ENCODE assay signal across 8 mouse cellular contexts in genomic region chr17:21532101-21532951, GRCm38 (mm10). TPM values are rescaled to one million over a fixed set of nuclear protein-coding genes. Genes with fewer than 3 reads are reported as not detected.
A peak's percentile ranks its signal among the peaks of the same experiment; 100 is the strongest.
DNase-seq lines count a peak whose midpoint lies in the region; ATAC-seq and TF ChIP-seq lines count a peak whose summit lies in the region.

No protein-coding gene starts in this region.

- DNase-seq in B cell, adult 2 months = peak; percentile 60 to 63
- DNase-seq in kidney, postnatal 0 days (ENCODE audit: low spot score) = peak; percentile 97
- peak; percentile 78 for DNase-seq in liver, embryonic 11.5 days (ENCODE audit: low spot score)
- DNase-seq in spleen, postnatal 4 days (ENCODE audit: low spot score in 2 of 2) = peak; percentile 48 to 81

- peak overlapping the region; percentile 73 for H3K4me2 ChIP-seq in heart, embryonic 13.5 days
- peak overlapping the region; percentile 77 for H3K4me2 ChIP-seq in kidney, postnatal 0 days (ENCODE audit: low read length)
- peak overlapping the region; percentile 88 for H3K4me2 ChIP-seq in liver, embryonic 11.5 days
- H3K4me2 ChIP-seq in myocyte (ENCODE audit: low read depth) = peak overlapping the region; percentile 84

- under 1% methylated on average over 54 of the region's 54 CpGs for WGBS in bone marrow, adult 2 months
- under 1% methylated on average over 54 of the region's 54 CpGs for WGBS in heart, embryonic 13.5 days
- under 1% methylated on average over 43 of the region's 54 CpGs for WGBS in kidney, postnatal 0 days
- WGBS in liver, embryonic 11.5 days = under 1% methylated on average over 53 of the region's 54 CpGs

- no peaks in the 10 kb centered on the region; the same call in 1 of the 2 replicates for H3K4me1 ChIP-seq in bone marrow, adult 2 months (ENCODE audit: control insufficient read depth, insufficient read depth, low read length)
- peaks cover 6% of the 10 kb centered on the region for H3K4me1 ChIP-seq in embryonic fibroblast, embryonic 13.5 days (ENCODE audit: control insufficient read depth, insufficient read depth, low read length)
- peaks cover 26% of the 10 kb centered on the region for H3K4me1 ChIP-seq in heart, embryonic 13.5 days
- H3K4me1 ChIP-seq in kidney, postnatal 0 days (replicated peaks; ENCODE audit: insufficient read depth, low read length) = peaks cover 4% of the 10 kb centered on the region
- peaks cover 8% of the 10 kb centered on the region; the same call in 1 of the 2 replicates for H3K4me1 ChIP-seq in liver, embryonic 11.5 days (replicated peaks; ENCODE audit: control insufficient read depth, insufficient read depth, low read length)

- H3ac ChIP-seq in myocyte (ENCODE audit: control insufficient read depth, insufficient read length) = peak overlapping the region; percentile 45

- H3K9ac ChIP-seq in heart, embryonic 13.5 days = peak overlapping the region; percentile 95
- peak overlapping the region; percentile 96 for H3K9ac ChIP-seq in kidney, postnatal 0 days (ENCODE audit: low read depth, low read length)
- peak overlapping the region; percentile 88 for H3K9ac ChIP-seq in liver, embryonic 11.5 days (ENCODE audit: low read depth, low read length)

- peak; percentile 13; the same call in 1 of the 2 replicates for TF ChIP-seq CTCF in bone marrow, adult 2 months (IDR thresholded peaks at IDR 0.05; ENCODE audit: control insufficient read depth, insufficient read depth, low read length)
- TF ChIP-seq CTCF in embryonic fibroblast, embryonic 13.5 days (IDR thresholded peaks at IDR 0.05; ENCODE audit: borderline replicate concordance, insufficient read depth, low read length) = no peak
- TF ChIP-seq CTCF in kidney, postnatal 0 days (IDR thresholded peaks at IDR 0.05; ENCODE audit: low read depth) = peak; percentile 36; the same call in 1 of the 2 replicates

- no peaks in the 10 kb centered on the region for H3K79me2 ChIP-seq in myocyte (ENCODE audit: control insufficient read depth, insufficient read depth)

- H3K27me3 ChIP-seq in heart, embryonic 13.5 days (replicated peaks) = no peaks in the 10 kb centered on the region
- no peaks in the 10 kb centered on the region for H3K27me3 ChIP-seq in kidney, postnatal 0 days (ENCODE audit: insufficient read depth, low read length)
- no peaks in the 10 kb centered on the region for H3K27me3 ChIP-seq in liver, embryonic 11.5 days (replicated peaks; ENCODE audit: control insufficient read depth, insufficient read depth, low read length)
- H3K27me3 ChIP-seq in myocyte (ENCODE audit: control insufficient read depth, insufficient read depth, insufficient read length) = no peaks in the 10 kb centered on the region

- H3K4me3 ChIP-seq in bone marrow, adult 2 months (replicated peaks; ENCODE audit: control insufficient read depth, low read depth, low read length) = peak overlapping the region; percentile 59
- H3K4me3 ChIP-seq in embryonic fibroblast, embryonic 13.5 days (ENCODE audit: insufficient read depth, low read length) = peak overlapping the region; percentile 53
- H3K4me3 ChIP-seq in heart, embryonic 13.5 days = peak overlapping the region; percentile 82
- H3K4me3 ChIP-seq in kidney, postnatal 0 days (replicated peaks; ENCODE audit: low read depth, low read length) = peak overlapping the region; percentile 84
- peak overlapping the region; percentile 79 for H3K4me3 ChIP-seq in liver, embryonic 11.5 days (ENCODE audit: low read depth, low read length)
- H3K4me3 ChIP-seq in myocyte = peak overlapping the region; percentile 39

- no peaks in the 10 kb centered on the region for H3K9me3 ChIP-seq in heart, embryonic 13.5 days
- H3K9me3 ChIP-seq in kidney, postnatal 0 days (replicated peaks; ENCODE audit: low read length) = no peaks in the 10 kb centered on the region
- H3K9me3 ChIP-seq in liver, embryonic 11.5 days (ENCODE audit: control insufficient read depth, low read length) = no peaks in the 10 kb centered on the region

- peak; percentile 22; the same call in 1 of the 2 replicates for TF ChIP-seq POLR2A in bone marrow, adult 2 months (IDR thresholded peaks at IDR 0.05; ENCODE audit: borderline replicate concordance, control insufficient read depth, low read depth, low read length)
- peak; percentile 68 for TF ChIP-seq POLR2A in embryonic fibroblast, embryonic 13.5 days (IDR thresholded peaks at IDR 0.05; ENCODE audit: low read depth, low read length)
- peak; percentile 44 for TF ChIP-seq POLR2A in myocyte (IDR thresholded peaks at IDR 0.05; ENCODE audit: insufficient read length, low read depth)

- peak overlapping the region; percentile 60 for H3K27ac ChIP-seq in bone marrow, adult 2 months (ENCODE audit: control insufficient read depth, insufficient read depth, low read depth, low read length, poor library complexity)
- H3K27ac ChIP-seq in embryonic fibroblast, embryonic 13.5 days (ENCODE audit: insufficient read depth, low read length) = peak overlapping the region; percentile 95
- H3K27ac ChIP-seq in heart, embryonic 13.5 days (replicated peaks) = peak overlapping the region; percentile 97
- peak overlapping the region; percentile 99 for H3K27ac ChIP-seq in kidney, postnatal 0 days
- H3K27ac ChIP-seq in liver, embryonic 11.5 days (ENCODE audit: low read depth, low read length) = peak overlapping the region; percentile 85

- H3K36me3 ChIP-seq in heart, embryonic 13.5 days = no peaks in the 10 kb centered on the region
- H3K36me3 ChIP-seq in kidney, postnatal 0 days (ENCODE audit: insufficient read depth, low read length) = no peaks in the 10 kb centered on the region
- no peaks in the 10 kb centered on the region for H3K36me3 ChIP-seq in liver, embryonic 11.5 days (ENCODE audit: control insufficient read depth, insufficient read depth, low read length)
- H3K36me3 ChIP-seq in myocyte (ENCODE audit: control insufficient read depth, insufficient read depth) = no peaks in the 10 kb centered on the region

- ATAC-seq in heart, embryonic 13.5 days (ENCODE audit: extremely low read depth, insufficient number of reproducible peaks, low FRiP score, low TSS enrichment) = peak; percentile 57; the same call in 1 of the 2 replicates
- peak; percentile 85 for ATAC-seq in kidney, postnatal 0 days (replicated peaks; ENCODE audit: low FRiP score, low read depth)
- peak; percentile 68 for ATAC-seq in liver, embryonic 11.5 days (replicated peaks; ENCODE audit: low FRiP score)

TF ChIP-seq in myocyte, 11 proteins besides CTCF, POLR2A, EP300 and RAD21:
- TF ChIP-seq POLR2AphosphoS2 (IDR thresholded peaks at IDR 0.05; ENCODE audit: insufficient read length, low read depth) = peak; percentile 42
- no peak for TF ChIP-seq MAX (IDR thresholded peaks at IDR 0.05; ENCODE audit: low read depth)

RNA-seq across cellular contexts. Expression of gene Zfp52, which starts 3.0 kb away (rescaled TPM):
- polyA plus RNA-seq in bone marrow, adult 2 months (2011; ENCODE audit: insufficient read depth, insufficient read length, low replicate concordance, missing spikeins) = 3.3 and 4.0 TPM in 2 replicates
- polyA plus RNA-seq in embryonic fibroblast, embryonic 13.5 days (2011; ENCODE audit: insufficient read length, low read depth, missing spikeins) = 17.9 and 29.4 TPM in 2 replicates
- polyA plus RNA-seq in heart, embryonic 13.5 days (2015; fragmentation: Nextera tagmentation; extraction: Ambion mirVana) = 2.7 and 3.3 TPM in 2 replicates
- 5.6 and 6.9 TPM in 2 replicates for polyA plus RNA-seq in kidney, postnatal 0 days (2015; fragmentation: Nextera tagmentation; extraction: Ambion mirVana)
- 1.7 and 2.5 TPM in 2 replicates for polyA plus RNA-seq in liver, embryonic 11.5 days (2014; fragmentation: Nextera tagmentation; extraction: Ambion mirVana)
- polyA plus RNA-seq in myocyte (2012; fragmentation: generic; extraction: Trizol) = 1.9 TPM

RNA-seq across cellular contexts. Expression of gene Zfp948, which starts 34.5 kb away (rescaled TPM):
- 1.7 and 2.6 TPM in 2 replicates for polyA plus RNA-seq in bone marrow, adult 2 months (2011; ENCODE audit: insufficient read depth, insufficient read length, low replicate concordance, missing spikeins)
- polyA plus RNA-seq in embryonic fibroblast, embryonic 13.5 days (2011; ENCODE audit: insufficient read length, low read depth, missing spikeins) = 23.9 and 28.2 TPM in 2 replicates
- polyA plus RNA-seq in heart, embryonic 13.5 days (2015; fragmentation: Nextera tagmentation; extraction: Ambion mirVana) = 11.9 and 13.0 TPM in 2 replicates
- 13.6 and 15.5 TPM in 2 replicates for polyA plus RNA-seq in kidney, postnatal 0 days (2015; fragmentation: Nextera tagmentation; extraction: Ambion mirVana)
- polyA plus RNA-seq in liver, embryonic 11.5 days (2014; fragmentation: Nextera tagmentation; extraction: Ambion mirVana) = 13.7 and 14.9 TPM in 2 replicates
- polyA plus RNA-seq in myocyte (2012; fragmentation: generic; extraction: Trizol) = 2.0 TPM

RNA-seq across cellular contexts. Expression of gene Zfp53, which starts 43.5 kb away (rescaled TPM):
- 2.7 and 6.8 TPM in 2 replicates for polyA plus RNA-seq in bone marrow, adult 2 months (2011; ENCODE audit: insufficient read depth, insufficient read length, low replicate concordance, missing spikeins)
- polyA plus RNA-seq in embryonic fibroblast, embryonic 13.5 days (2011; ENCODE audit: insufficient read length, low read depth, missing spikeins) = 10.8 and 14.7 TPM in 2 replicates
- 5.7 and 6.2 TPM in 2 replicates for polyA plus RNA-seq in heart, embryonic 13.5 days (2015; fragmentation: Nextera tagmentation; extraction: Ambion mirVana)
- polyA plus RNA-seq in kidney, postnatal 0 days (2015; fragmentation: Nextera tagmentation; extraction: Ambion mirVana) = 11.5 and 12.0 TPM in 2 replicates
- polyA plus RNA-seq in liver, embryonic 11.5 days (2014; fragmentation: Nextera tagmentation; extraction: Ambion mirVana) = 7.5 and 7.8 TPM in 2 replicates
- 1.5 TPM for polyA plus RNA-seq in myocyte (2012; fragmentation: generic; extraction: Trizol)

Comparison
In these comparisons a context has a peak if more than half of its experiments do, and no peak if none do; other contexts are left out.
1. Peak in every context shown above with its lines: DNase-seq, ATAC-seq, H3K4me3 ChIP-seq and H3K27ac ChIP-seq.